Comparison of ENCODE assay signal across 8 mouse cellular contexts in the genomic region with DNA sequence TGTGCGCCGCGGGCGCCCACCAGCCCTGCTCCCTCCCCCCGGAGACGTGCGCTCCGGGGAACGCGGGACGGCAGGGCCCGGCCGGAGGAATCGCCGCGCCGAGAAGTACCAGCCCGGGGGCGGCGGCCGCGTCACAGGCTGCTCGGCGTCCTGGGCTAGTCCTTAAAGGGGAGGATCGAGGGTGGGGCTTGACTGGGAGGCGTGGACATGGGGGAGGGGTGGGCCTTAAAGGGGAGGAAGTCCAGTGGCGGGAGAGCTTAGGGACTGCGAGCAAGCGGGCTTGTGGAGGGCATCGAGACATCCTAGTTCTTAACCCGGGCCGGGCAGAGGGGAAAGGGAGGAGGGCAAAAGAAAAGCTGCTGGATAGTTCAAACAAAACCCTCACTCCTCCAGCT. TPM values are rescaled to one million over a fixed set of nuclear protein-coding genes. Genes with fewer than 3 reads are reported as not detected.
DNase-seq lines count a peak whose midpoint lies in the region; ATAC-seq and TF ChIP-seq lines count a peak whose summit lies in the region.

A gene (minus strand): TSS at position 127 of the 395 bp plus-strand sequence.

- peak within 1 kb of the TSS; percentile 93 for H3K27ac ChIP-seq in brown adipose tissue, adult 24 weeks (replicated peaks; ENCODE audit: low read depth, low read length)
- H3K27ac ChIP-seq in heart, embryonic 14.5 days (replicated peaks in 1 of 2; ENCODE audit: control insufficient read depth in 1 of 2, insufficient read depth in 1 of 2, low read depth in 2 of 2, low read length in 2 of 2) = peak within 1 kb of the TSS; percentile 97 to 98
- H3K27ac ChIP-seq in liver, embryonic 16.5 days (ENCODE audit: low read length) = peak within 1 kb of the TSS; percentile 83
- peak within 1 kb of the TSS; percentile 78 for H3K27ac ChIP-seq in neural tube, embryonic 13.5 days (replicated peaks)
- peak within 1 kb of the TSS; percentile 69 for H3K27ac ChIP-seq in testis, adult 2 months (ENCODE audit: control insufficient read depth, insufficient read depth, low read depth, low read length)

- no peaks in the 10 kb centered on the region for H3K27me3 ChIP-seq in heart, embryonic 14.5 days (ENCODE audit: control insufficient read depth, insufficient read depth, low read length)
- H3K27me3 ChIP-seq in liver, embryonic 16.5 days (ENCODE audit: control insufficient read depth, insufficient read depth, low read depth, low read length) = peaks cover 8% of the 10 kb centered on the region
- no peaks in the 10 kb centered on the region for H3K27me3 ChIP-seq in neural tube, embryonic 13.5 days
- H3K27me3 ChIP-seq in testis, adult 2 months (ENCODE audit: control insufficient read depth, insufficient read depth, low read length) = no peaks in the 10 kb centered on the region

- peaks cover 13% of the 10 kb centered on the region for H3K4me1 ChIP-seq in brown adipose tissue, adult 24 weeks (ENCODE audit: control insufficient read depth, insufficient read depth, insufficient read length, low read length)
- H3K4me1 ChIP-seq in heart, embryonic 14.5 days (ENCODE audit: control insufficient read depth in 2 of 2, insufficient read depth in 2 of 2, low read length in 2 of 2) = peaks cover 21 to 38% of the 10 kb centered on the region in 2 experiments
- H3K4me1 ChIP-seq in liver, embryonic 16.5 days (ENCODE audit: control insufficient read depth, low read depth, low read length) = peaks cover 22% of the 10 kb centered on the region
- peaks cover 41% of the 10 kb centered on the region for H3K4me1 ChIP-seq in neural tube, embryonic 13.5 days (replicated peaks)
- H3K4me1 ChIP-seq in testis, adult 2 months (ENCODE audit: control insufficient read depth, insufficient read depth, low read length) = peaks cover 7% of the 10 kb centered on the region

- peak; percentile 79 for DNase-seq in fibroblast of lung, adult 2 months (ENCODE audit: low read depth)
- DNase-seq in kidney, postnatal 14 days = peak; percentile 95

- peak; percentile 82 for ATAC-seq in CD4-positive, CD25-positive, alpha-beta regulatory T cell, adult 4 months
- ATAC-seq in heart, embryonic 14.5 days (ENCODE audit: insufficient number of reproducible peaks, insufficient read depth, low FRiP score, low read depth) = peak; percentile 92
- ATAC-seq in liver, embryonic 16.5 days (ENCODE audit: low read depth) = peak; percentile 97
- peak; percentile 97 for ATAC-seq in neural tube, embryonic 13.5 days (ENCODE audit: low read depth)

- TF ChIP-seq POLR2A in testis, adult 2 months (IDR thresholded peaks at IDR 0.05; ENCODE audit: control insufficient read depth, low read depth, low read length) = peak; percentile 83

- peak within 1 kb of the TSS; percentile 78 for H3K4me2 ChIP-seq in heart, embryonic 14.5 days (ENCODE audit: low read length)
- peak within 1 kb of the TSS; percentile 87 for H3K4me2 ChIP-seq in liver, embryonic 16.5 days (ENCODE audit: low read depth, low read length)
- peak within 1 kb of the TSS; percentile 84 for H3K4me2 ChIP-seq in neural tube, embryonic 13.5 days

- H3K9me3 ChIP-seq in heart, embryonic 14.5 days (ENCODE audit: control insufficient read depth, low read length) = no peaks in the 10 kb centered on the region
- H3K9me3 ChIP-seq in liver, embryonic 16.5 days (replicated peaks; ENCODE audit: control insufficient read depth, low read length) = no peaks in the 10 kb centered on the region
- no peaks in the 10 kb centered on the region for H3K9me3 ChIP-seq in neural tube, embryonic 13.5 days

- peak within 1 kb of the TSS; percentile 97 for H3K9ac ChIP-seq in heart, embryonic 14.5 days (ENCODE audit: low read length)
- H3K9ac ChIP-seq in liver, embryonic 16.5 days (ENCODE audit: low read depth, low read length) = peak within 1 kb of the TSS; percentile 80
- peak within 1 kb of the TSS; percentile 94 for H3K9ac ChIP-seq in neural tube, embryonic 13.5 days

- WGBS in heart, embryonic 14.5 days = under 1% methylated on average over 29 of the region's 32 CpGs
- WGBS in liver, embryonic 16.5 days (ENCODE audit: insufficient replicate concordance) = under 1% methylated on average over 28 of the region's 32 CpGs
- WGBS in neural tube, embryonic 13.5 days = 0% methylated on average over 24 of the region's 32 CpGs

- H3K36me3 ChIP-seq in heart, embryonic 14.5 days (ENCODE audit: control insufficient read depth, insufficient read depth, low read length) = peaks cover 8% of the 10 kb centered on the region; the same call in 1 of the 2 replicates
- H3K36me3 ChIP-seq in liver, embryonic 16.5 days (ENCODE audit: control insufficient read depth, insufficient read depth) = no peaks in the 10 kb centered on the region
- no peaks in the 10 kb centered on the region for H3K36me3 ChIP-seq in neural tube, embryonic 13.5 days
- no peaks in the 10 kb centered on the region for H3K36me3 ChIP-seq in testis, adult 2 months (ENCODE audit: control insufficient read depth, insufficient read depth, low read length)

- no peak for TF ChIP-seq CTCF in testis, adult 2 months (IDR thresholded peaks at IDR 0.05; ENCODE audit: control insufficient read depth, insufficient read depth, insufficient replicate concordance, low read depth, low read length)

- peak within 1 kb of the TSS; percentile 80 for H3K4me3 ChIP-seq in brown adipose tissue, adult 24 weeks (ENCODE audit: insufficient read depth, low read depth, low read length)
- peak within 1 kb of the TSS; percentile 97 to 99 for H3K4me3 ChIP-seq in heart, embryonic 14.5 days (ENCODE audit: control insufficient read depth in 1 of 2, insufficient read depth in 1 of 2, low read depth in 1 of 2, low read length in 2 of 2)
- peak within 1 kb of the TSS; percentile 80 for H3K4me3 ChIP-seq in liver, embryonic 16.5 days (ENCODE audit: low read depth, low read length)
- peak within 1 kb of the TSS; percentile 74 for H3K4me3 ChIP-seq in neural tube, embryonic 13.5 days
- H3K4me3 ChIP-seq in testis, adult 2 months (ENCODE audit: control insufficient read depth, low read depth, low read length) = peak within 1 kb of the TSS; percentile 95

RNA-seq across cellular contexts. Expression of the gene that starts here (rescaled TPM):
- polyA plus RNA-seq in CD4-positive, CD25-positive, alpha-beta regulatory T cell, adult 4 months (2017; shearing (Covaris generic)) = 10 to 100 TPM in 1 of 2 experiments, 1 to 10 TPM in 1; 5.6 to 10.9 TPM
- 76.7 and 87.6 TPM in 2 replicates for polyA plus RNA-seq in brown adipose tissue, adult 24 weeks (2012; ENCODE audit: insufficient read depth, insufficient read length, missing spikeins)
- 59.9 and 96.1 TPM in 2 replicates for polyA plus RNA-seq in heart, embryonic 14.5 days (2014; fragmentation: Nextera tagmentation; extraction: Ambion mirVana)
- 6.4 and 10.8 TPM in 2 replicates for polyA plus RNA-seq in liver, embryonic 16.5 days (2015; fragmentation: Nextera tagmentation; extraction: Ambion mirVana)
- 22.3 and 22.7 TPM in 2 replicates for polyA plus RNA-seq in neural tube, embryonic 13.5 days (2015; fragmentation: Nextera tagmentation; extraction: Ambion mirVana)
- 13.2 and 14.7 TPM in 2 replicates for polyA plus RNA-seq in testis, adult 2 months (2012; rRNA removed)

Comparison
In these comparisons a context has a peak if more than half of its experiments do, and no peak if none do; other contexts are left out.
1. Peak in every context shown above with its lines: DNase-seq, ATAC-seq, H3K4me3 ChIP-seq and H3K27ac ChIP-seq.